Mouse (Mus musculus): ENCODE data around the gene Slco4a1. TPM values are rescaled to one million over a fixed set of nuclear protein-coding genes. Genes with fewer than 3 reads are reported as not detected.

Gene Slco4a1
- polyA plus RNA-seq, 1 experiment from 2014 or later = 1.8 TPM

- Histone ChIP-seq H3K9me3 (replicated peaks) (no peaks in the 10 kb centered on the region), H3K4me3 (no peak overlapping the region), H3K27ac (no peak overlapping the region), H3K4me1 (peaks cover 17% of the 10 kb centered on the region), H3K36me3 (no peaks in the 10 kb centered on the region), H3K27me3 (ENCODE audit: low read depth, poor library complexity, severe bottlenecking) (peaks cover 69% of the 10 kb centered on the region)
- DNase-seq (ENCODE audit: low spot score) = no peak
- WGBS = 34% methylated on average over 2 of the region's 2 CpGs
Measured at GRCm38 (mm10) chr2:180457680-180458079, 1.6 kb downstream of the Slco4a1 start.

GRCm38 (mm10) chr2:180459437-180459836 is 3.4 kb downstream of the Slco4a1 start:
- H3K36me3 ChIP-seq = no peaks in the 10 kb centered on the region
- H3K9me3 ChIP-seq (replicated peaks) = no peaks in the 10 kb centered on the region
- no peak for DNase-seq (ENCODE audit: low spot score)
- H3K4me1 ChIP-seq = peaks cover 17% of the 10 kb centered on the region
- H3K27me3 ChIP-seq (ENCODE audit: low read depth, poor library complexity, severe bottlenecking) = peaks cover 71% of the 10 kb centered on the region
- no peak overlapping the region for H3K27ac ChIP-seq
- no peak overlapping the region for H3K4me3 ChIP-seq
- 81% methylated on average over 4 of the region's 4 CpGs for WGBS

GRCm38 (mm10) chr2:180460801-180461200 is 4.8 kb downstream of the Slco4a1 start:
- Histone ChIP-seq H3K4me3 (no peak overlapping the region), H3K9me3 (replicated peaks) (no peaks in the 10 kb centered on the region), H3K36me3 (no peaks in the 10 kb centered on the region), H3K27me3 (ENCODE audit: low read depth, poor library complexity, severe bottlenecking) (peaks cover 58% of the 10 kb centered on the region), H3K27ac (no peak overlapping the region), H3K4me1 (peaks cover 13% of the 10 kb centered on the region)
- DNase-seq (ENCODE audit: low spot score) = no peak
- 73% methylated on average over 8 of the region's 8 CpGs for WGBS

- Histone ChIP-seq H3K4me1 (no peaks in the 10 kb centered on the region; the same call in 1 of the 2 replicates), H3K9me3 (replicated peaks) (no peaks in the 10 kb centered on the region), H3K4me3 (no peak overlapping the region), H3K27me3 (ENCODE audit: low read depth, poor library complexity, severe bottlenecking) (peaks cover 40% of the 10 kb centered on the region), H3K27ac (no peak overlapping the region), H3K36me3 (no peaks in the 10 kb centered on the region)
- no peak for DNase-seq (ENCODE audit: low spot score)
- WGBS = 86% methylated on average over 8 of the region's 8 CpGs
Measured at GRCm38 (mm10) chr2:180462593-180462992, 6.5 kb downstream of the Slco4a1 start.

GRCm38 (mm10) chr2:180466505-180466904 is 10.5 kb downstream of the Slco4a1 start:
- 73% methylated on average over 7 of the region's 7 CpGs for WGBS
- no peak overlapping the region for H3K27ac ChIP-seq

GRCm38 (mm10) chr2:180468871-180469270 is 12.8 kb downstream of the Slco4a1 start:
- no peak for DNase-seq (ENCODE audit: low spot score)
- H3K4me1 ChIP-seq = peaks cover 18% of the 10 kb centered on the region
- H3K9me3 ChIP-seq (replicated peaks) = no peaks in the 10 kb centered on the region
- peaks cover 19% of the 10 kb centered on the region for H3K27me3 ChIP-seq (ENCODE audit: low read depth, poor library complexity, severe bottlenecking)
- no peak overlapping the region for H3K27ac ChIP-seq
- no peak overlapping the region for H3K4me3 ChIP-seq
- no peaks in the 10 kb centered on the region for H3K36me3 ChIP-seq
- 91% methylated on average over 8 of the region's 8 CpGs for WGBS

More at GRCm38 (mm10) chr2:180466505-180466904, 10.5 kb downstream of the Slco4a1 start:
- Histone ChIP-seq H3K9me3 (replicated peaks) (no peaks in the 10 kb centered on the region), H3K4me3 (no peak overlapping the region), H3K36me3 (no peaks in the 10 kb centered on the region), H3K4me1 (no peaks in the 10 kb centered on the region; the same call in 1 of the 2 replicates), H3K27me3 (ENCODE audit: low read depth, poor library complexity, severe bottlenecking) (peaks cover 15% of the 10 kb centered on the region)
- no peak for DNase-seq (ENCODE audit: low spot score)

- H3K27ac ChIP-seq = no peak overlapping the region
- no peaks in the 10 kb centered on the region for H3K36me3 ChIP-seq
- no peak for DNase-seq (ENCODE audit: low spot score)
- no peaks in the 10 kb centered on the region for H3K9me3 ChIP-seq (replicated peaks)
- peaks cover 24% of the 10 kb centered on the region for H3K4me1 ChIP-seq
- no peak overlapping the region for H3K4me3 ChIP-seq
- 69% methylated on average over 9 of the region's 9 CpGs for WGBS
- peaks cover 16% of the 10 kb centered on the region for H3K27me3 ChIP-seq (ENCODE audit: low read depth, poor library complexity, severe bottlenecking)
Measured at GRCm38 (mm10) chr2:180469768-180470167, 13.7 kb downstream of the Slco4a1 start.

GRCm38 (mm10) chr2:180472306-180473079 is 16.4 kb downstream of the Slco4a1 start:
- H3K4me3 ChIP-seq = peak overlapping the region; percentile 18; the same call in 1 of the 2 replicates
- peaks cover 16% of the 10 kb centered on the region for H3K27me3 ChIP-seq (ENCODE audit: low read depth, poor library complexity, severe bottlenecking)
- no peaks in the 10 kb centered on the region for H3K9me3 ChIP-seq (replicated peaks)
- peak; percentile 75 for DNase-seq (ENCODE audit: low spot score)
- WGBS = 6% methylated on average over 21 of the region's 21 CpGs
- no peaks in the 10 kb centered on the region for H3K36me3 ChIP-seq
- H3K27ac ChIP-seq = no peak overlapping the region
- peaks cover 24% of the 10 kb centered on the region for H3K4me1 ChIP-seq

GRCm38 (mm10) chr2:180473080-180473440 is 17.0 kb downstream of the Slco4a1 start:
- Histone ChIP-seq H3K27ac (no peak overlapping the region), H3K4me1 (peaks cover 24% of the 10 kb centered on the region), H3K36me3 (no peaks in the 10 kb centered on the region), H3K4me3 (no peak overlapping the region), H3K9me3 (replicated peaks) (no peaks in the 10 kb centered on the region), H3K27me3 (ENCODE audit: low read depth, poor library complexity, severe bottlenecking) (peaks cover 16% of the 10 kb centered on the region)
- WGBS = 38% methylated on average over 7 of the region's 7 CpGs
- DNase-seq (ENCODE audit: low spot score) = peak; percentile 41

- H3K9me3 ChIP-seq (replicated peaks) = no peaks in the 10 kb centered on the region
- peaks cover 16% of the 10 kb centered on the region for H3K27me3 ChIP-seq (ENCODE audit: low read depth, poor library complexity, severe bottlenecking)
- DNase-seq (ENCODE audit: low spot score) = no peak
- H3K27ac ChIP-seq = no peak overlapping the region
- 96% methylated on average over 3 of the region's 3 CpGs for WGBS
- peaks cover 24% of the 10 kb centered on the region for H3K4me1 ChIP-seq
- no peaks in the 10 kb centered on the region for H3K36me3 ChIP-seq
- H3K4me3 ChIP-seq = no peak overlapping the region
Measured at GRCm38 (mm10) chr2:180474864-180475263, 18.8 kb downstream of the Slco4a1 start.

- DNase-seq (ENCODE audit: low spot score) = no peak
- peaks cover 35% of the 10 kb centered on the region for H3K27me3 ChIP-seq (ENCODE audit: low read depth, poor library complexity, severe bottlenecking)
- no peak overlapping the region for H3K4me3 ChIP-seq
Measured at GRCm38 (mm10) chr2:180482274-180482673, 26.2 kb downstream of the Slco4a1 start.

GRCm38 (mm10) chr2:180484882-180485281 is 28.8 kb downstream of the Slco4a1 start:
- Histone ChIP-seq H3K27ac (no peak overlapping the region), H3K4me3 (no peak overlapping the region), H3K36me3 (no peaks in the 10 kb centered on the region), H3K27me3 (ENCODE audit: low read depth, poor library complexity, severe bottlenecking) (peaks cover 57% of the 10 kb centered on the region), H3K9me3 (replicated peaks) (no peaks in the 10 kb centered on the region), H3K4me1 (peaks cover 16% of the 10 kb centered on the region)
- 73% methylated on average over 4 of the region's 4 CpGs for WGBS
- DNase-seq (ENCODE audit: low spot score) = no peak

More at GRCm38 (mm10) chr2:180482274-180482673, 26.2 kb downstream of the Slco4a1 start:
- peaks cover 16% of the 10 kb centered on the region for H3K4me1 ChIP-seq
- H3K27ac ChIP-seq = no peak overlapping the region
- WGBS = 37% methylated on average over 16 of the region's 16 CpGs
- no peaks in the 10 kb centered on the region for H3K36me3 ChIP-seq
- H3K9me3 ChIP-seq (replicated peaks) = no peaks in the 10 kb centered on the region

GRCm38 (mm10) chr2:180485306-180485705 is 29.3 kb downstream of the Slco4a1 start:
- no peak for DNase-seq (ENCODE audit: low spot score)
- Histone ChIP-seq H3K36me3 (no peaks in the 10 kb centered on the region), H3K4me1 (peaks cover 16% of the 10 kb centered on the region), H3K4me3 (no peak overlapping the region), H3K27ac (no peak overlapping the region), H3K27me3 (ENCODE audit: low read depth, poor library complexity, severe bottlenecking) (peaks cover 57% of the 10 kb centered on the region), H3K9me3 (replicated peaks) (no peaks in the 10 kb centered on the region)
- 68% methylated on average over 3 of the region's 3 CpGs for WGBS
